Mouse (Mus musculus) left cerebral cortex, adult 18-20 months (tissue): ENCODE results near the gene Gm10260. TPM values are rescaled to one million over a fixed set of nuclear protein-coding genes. Genes with fewer than 3 reads are reported as not detected.
A peak's percentile ranks its signal among the peaks of the same experiment; 100 is the strongest.

ENCODE experiments used
- DNase-seq, 2 experiments: peaks; one replicate each; pipeline ENCODE4 v3.0.0; 2021 to 2022; ENCODE audit warnings: low spot score in 2 of 2, mixed read lengths in 1 of 2
- total RNA-seq, 2 experiments: library from RNA; stranded (reverse); gene quantifications; 2 replicates each; pipeline ENCODE4 v1.2.3; 2021

The Gm10260 gene
- total RNA-seq, 2 experiments from 2014 or later = 82.5 to 86.3 TPM

- no peak for DNase-seq
Observed at GRCm38 (mm10) chr13:97768803-97769202, 8.4 kb upstream of the Gm10260 start.

GRCm38 (mm10) chr13:97768046-97768682 lies 7.7 kb upstream of the Gm10260 start:
- no peak for DNase-seq

- DNase-seq = no peak
Observed at GRCm38 (mm10) chr13:97766600-97766999, 6.2 kb upstream of the Gm10260 start.

- no peak for DNase-seq
Observed at GRCm38 (mm10) chr13:97765913-97766312, 5.5 kb upstream of the Gm10260 start.

GRCm38 (mm10) chr13:97764067-97764466 lies 3.6 kb upstream of the Gm10260 start:
- no peak for DNase-seq

- DNase-seq = no peak
Observed at GRCm38 (mm10) chr13:97763436-97763835, 3.0 kb upstream of the Gm10260 start.

GRCm38 (mm10) chr13:97762121-97762520 lies 1.7 kb upstream of the Gm10260 start:
- DNase-seq = no peak

GRCm38 (mm10) chr13:97757033-97757432 lies 3.4 kb downstream of the Gm10260 start:
- DNase-seq = peak; percentile 44 to 56

GRCm38 (mm10) chr13:97756091-97756490 lies 4.3 kb downstream of the Gm10260 start:
- DNase-seq = no peak

GRCm38 (mm10) chr13:97750851-97751381 lies 9.5 kb downstream of the Gm10260 start:
- DNase-seq = no peak

GRCm38 (mm10) chr13:97747037-97747860 lies 13.2 kb downstream of the Gm10260 start:
- DNase-seq = no peak

GRCm38 (mm10) chr13:97744669-97745068 lies 15.8 kb downstream of the Gm10260 start:
- DNase-seq = peak in 1 of 2 experiments; percentile 22

- no peak for DNase-seq
Observed at GRCm38 (mm10) chr13:97744036-97744435, 16.4 kb downstream of the Gm10260 start.

- no peak for DNase-seq
Observed at GRCm38 (mm10) chr13:97743229-97743988, 17.0 kb downstream of the Gm10260 start.

GRCm38 (mm10) chr13:97735931-97736330 lies 24.5 kb downstream of the Gm10260 start:
- DNase-seq = no peak

- DNase-seq = no peak
Observed at GRCm38 (mm10) chr13:97734760-97735159, 25.7 kb downstream of the Gm10260 start.

- no peak for DNase-seq
Observed at GRCm38 (mm10) chr13:97725160-97725825, 35.1 kb downstream of the Gm10260 start.

- no peak for DNase-seq
Observed at GRCm38 (mm10) chr13:97724551-97724950, 35.9 kb downstream of the Gm10260 start.

- no peak for DNase-seq
Observed at GRCm38 (mm10) chr13:97712506-97713275, 47.7 kb downstream of the Gm10260 start.

GRCm38 (mm10) chr13:97711510-97711909 lies 48.9 kb downstream of the Gm10260 start:
- no peak for DNase-seq
